Mouse (Mus musculus): Measurements from ENCODE around the gene Kcnk18. TPM values are rescaled to one million over a fixed set of nuclear protein-coding genes. Genes with fewer than 3 reads are reported as not detected.
A peak's percentile ranks its signal among the peaks of the same experiment; 100 is the strongest.

The Kcnk18 gene
- polyA plus RNA-seq, 1 experiment from 2014 or later, result not detected

DNA sequence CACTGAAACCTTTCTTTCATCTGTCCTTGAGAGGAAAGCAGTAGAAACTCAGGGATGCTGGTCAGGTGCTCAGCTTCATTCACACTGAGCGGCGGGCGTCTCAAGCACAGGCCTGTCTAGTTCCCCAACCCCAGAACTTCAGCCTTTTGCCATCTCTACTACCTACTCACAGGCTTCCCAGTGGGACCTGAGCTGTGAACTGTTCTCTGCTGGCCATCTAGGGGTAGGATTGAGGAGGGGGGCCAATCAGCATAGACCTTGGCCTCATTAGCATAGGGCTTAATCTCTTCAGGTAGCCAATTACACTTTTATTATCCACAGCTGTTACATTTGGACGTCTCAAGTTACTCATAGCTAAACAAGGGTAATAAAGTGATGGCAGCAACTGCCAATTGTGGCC lies 30.0 kb upstream of the Kcnk18 start:
- Histone ChIP-seq H3K4me3 (ENCODE audit: low read depth, low read length) (no peak overlapping the region), H3K27me3 (ENCODE audit: control insufficient read depth, insufficient read depth, low read length) (peaks cover 69% of the 10 kb centered on the region), H3K36me3 (ENCODE audit: control insufficient read depth, insufficient read depth, low read length) (no peaks in the 10 kb centered on the region), H3K4me1 (ENCODE audit: control insufficient read depth, insufficient read depth, low read length) (0 out of 2 replicates have a peak, but pooled peaks cover 2% of the 10 kb centered on the region), H3K9me3 (ENCODE audit: control insufficient read depth, low read length) (no peaks in the 10 kb centered on the region), H3K27ac (ENCODE audit: low read depth, low read length) (no peak overlapping the region), H3K4me2 (no peak overlapping the region), H3K9ac (ENCODE audit: low read length) (no peak overlapping the region)
- peak; percentile 86 for DNase-seq (ENCODE audit: low spot score, missing footprints)
- no peak for ATAC-seq (ENCODE audit: low FRiP score)
- 8% methylated on average over 4 of the region's 4 CpGs for WGBS

DNA sequence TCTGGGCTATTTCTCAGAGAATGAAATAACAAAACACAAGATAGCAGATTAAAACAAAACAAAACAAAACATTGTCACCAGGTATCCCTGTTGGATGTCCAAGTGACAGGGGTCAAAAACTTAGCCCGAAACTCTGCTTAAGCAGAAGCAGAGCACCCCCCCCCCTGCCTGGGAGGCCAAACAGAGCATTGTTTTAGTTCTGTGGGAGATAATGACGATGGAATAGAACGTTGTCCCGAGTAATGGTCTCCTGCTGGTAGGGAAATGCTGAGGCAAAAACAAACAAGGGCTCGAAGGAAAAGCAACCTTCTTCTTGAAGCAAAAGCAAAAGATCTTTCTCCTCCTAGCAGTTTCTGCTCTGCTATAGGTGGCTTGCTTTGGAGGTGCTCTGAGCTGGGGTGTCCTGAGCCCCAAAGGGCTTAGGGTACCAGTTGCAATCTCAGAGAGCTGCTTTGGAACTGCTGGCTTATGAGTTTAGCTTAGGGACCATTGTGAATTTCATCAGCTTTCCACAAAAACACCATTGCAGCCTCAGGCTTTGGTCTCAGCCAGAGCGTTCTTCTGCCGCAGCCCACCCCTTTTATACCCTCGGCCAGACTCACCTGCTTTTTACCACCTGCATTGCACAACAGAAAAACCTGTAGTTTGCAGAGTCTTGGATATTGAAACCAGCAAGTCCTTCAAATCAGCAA lies 28.4 kb upstream of the Kcnk18 start:
- H3K4me1 ChIP-seq (ENCODE audit: control insufficient read depth, insufficient read depth, low read length), result 0 out of 2 replicates have a peak, but pooled peaks cover 4% of the 10 kb centered on the region
- under 1% methylated on average over 8 of the region's 8 CpGs for WGBS
- no peak overlapping the region for H3K4me3 ChIP-seq (ENCODE audit: low read depth, low read length)
- no peaks in the 10 kb centered on the region for H3K36me3 ChIP-seq (ENCODE audit: control insufficient read depth, insufficient read depth, low read length)
- ATAC-seq (ENCODE audit: low FRiP score) (no peak), DNase-seq (ENCODE audit: low spot score, missing footprints) (peak; percentile 92)
- H3K27me3 ChIP-seq (ENCODE audit: control insufficient read depth, insufficient read depth, low read length), result peaks cover 80% of the 10 kb centered on the region
- no peak overlapping the region for H3K27ac ChIP-seq (ENCODE audit: low read depth, low read length)
- H3K9ac ChIP-seq (ENCODE audit: low read length), result no peak overlapping the region
- no peaks in the 10 kb centered on the region for H3K9me3 ChIP-seq (ENCODE audit: control insufficient read depth, low read length)
- H3K4me2 ChIP-seq, result no peak overlapping the region

DNA sequence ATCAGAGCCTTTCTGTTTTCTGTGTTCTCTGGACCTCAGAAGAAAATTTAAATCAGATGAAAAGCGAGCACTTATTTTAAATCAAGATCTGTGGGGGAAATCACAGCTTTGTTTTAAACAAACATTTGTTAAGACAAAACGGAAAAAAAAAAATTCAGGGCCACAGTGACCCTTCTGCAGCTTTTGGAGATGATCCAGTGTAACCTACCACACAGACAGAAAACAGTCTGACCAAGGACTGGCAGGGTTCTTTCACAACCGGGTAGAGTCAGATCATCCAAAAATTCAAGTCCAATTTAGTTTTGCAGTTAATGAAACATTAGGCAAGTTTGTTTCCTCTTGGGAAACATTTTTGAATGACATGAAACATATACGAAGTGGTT lies 27.9 kb upstream of the Kcnk18 start:
- Histone ChIP-seq H3K4me1 (ENCODE audit: control insufficient read depth, insufficient read depth, low read length) (0 out of 2 replicates have a peak, but pooled peaks cover 4% of the 10 kb centered on the region), H3K27me3 (ENCODE audit: control insufficient read depth, insufficient read depth, low read length) (peaks cover 84% of the 10 kb centered on the region), H3K9ac (ENCODE audit: low read length) (no peak overlapping the region), H3K27ac (ENCODE audit: low read depth, low read length) (no peak overlapping the region), H3K9me3 (ENCODE audit: control insufficient read depth, low read length) (no peaks in the 10 kb centered on the region), H3K4me2 (no peak overlapping the region), H3K4me3 (ENCODE audit: low read depth, low read length) (no peak overlapping the region), H3K36me3 (ENCODE audit: control insufficient read depth, insufficient read depth, low read length) (no peaks in the 10 kb centered on the region)
- DNase-seq (ENCODE audit: low spot score, missing footprints) (peak; percentile 87), ATAC-seq (ENCODE audit: low FRiP score) (no peak)
- 3% methylated on average over 4 of the region's 4 CpGs for WGBS

DNA sequence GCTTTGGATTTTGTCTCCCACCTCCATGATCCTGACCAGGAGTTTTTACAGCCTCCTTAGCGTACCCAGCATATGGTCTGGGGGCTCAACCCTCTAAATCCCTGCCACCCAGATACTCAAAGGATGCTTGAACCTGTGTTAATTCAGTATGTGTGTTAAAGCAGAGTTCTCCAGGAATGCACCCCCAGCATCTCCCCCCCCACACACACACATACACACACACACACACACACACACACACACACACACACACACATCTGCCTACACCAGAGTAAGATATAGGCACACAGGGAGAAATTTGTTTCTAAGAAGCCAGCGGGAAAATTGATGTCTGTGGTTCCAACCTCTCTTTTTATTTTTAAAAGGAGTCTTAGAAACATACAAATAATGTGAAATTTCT lies 26.5 kb upstream of the Kcnk18 start:
- Histone ChIP-seq H3K9me3 (ENCODE audit: control insufficient read depth, low read length) (no peaks in the 10 kb centered on the region), H3K36me3 (ENCODE audit: control insufficient read depth, insufficient read depth, low read length) (no peaks in the 10 kb centered on the region), H3K4me1 (ENCODE audit: control insufficient read depth, insufficient read depth, low read length) (0 out of 2 replicates have a peak, but pooled peaks cover 4% of the 10 kb centered on the region), H3K27ac (ENCODE audit: low read depth, low read length) (no peak overlapping the region), H3K4me3 (ENCODE audit: low read depth, low read length) (no peak overlapping the region), H3K9ac (ENCODE audit: low read length) (no peak overlapping the region), H3K27me3 (ENCODE audit: control insufficient read depth, insufficient read depth, low read length) (peaks cover 91% of the 10 kb centered on the region), H3K4me2 (no peak overlapping the region)
- 15% methylated on average over 2 of the region's 2 CpGs for WGBS
- no peak for ATAC-seq (ENCODE audit: low FRiP score)
- peak; percentile 92 for DNase-seq (ENCODE audit: low spot score, missing footprints)

DNA sequence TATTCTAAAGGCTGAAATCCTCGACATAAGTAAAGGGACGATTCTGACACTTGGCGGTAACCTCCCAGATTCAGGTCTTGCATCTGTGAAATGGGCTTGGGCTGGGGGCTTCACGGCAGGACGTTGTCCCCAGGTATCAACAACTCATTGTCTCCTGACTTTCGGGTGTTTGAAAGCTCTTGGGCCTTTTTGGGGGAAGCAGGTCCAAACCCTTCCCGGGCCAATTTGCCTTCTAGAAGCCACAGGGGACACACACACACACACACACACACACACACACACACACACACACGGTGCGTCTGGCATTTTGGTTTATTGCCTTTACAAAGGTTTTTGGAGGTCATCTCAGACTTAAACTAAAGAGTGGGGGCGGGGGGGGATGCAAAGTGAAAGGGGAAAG lies 25.6 kb upstream of the Kcnk18 start:
- H3K27ac ChIP-seq (ENCODE audit: low read depth, low read length), result no peak overlapping the region
- ATAC-seq (ENCODE audit: low FRiP score), result no peak
- H3K4me3 ChIP-seq (ENCODE audit: low read depth, low read length), result no peak overlapping the region
- no peaks in the 10 kb centered on the region for H3K9me3 ChIP-seq (ENCODE audit: control insufficient read depth, low read length)
- WGBS, result under 1% methylated on average over 10 of the region's 10 CpGs
- peaks cover 90% of the 10 kb centered on the region for H3K27me3 ChIP-seq (ENCODE audit: control insufficient read depth, insufficient read depth, low read length)
- H3K36me3 ChIP-seq (ENCODE audit: control insufficient read depth, insufficient read depth, low read length), result no peaks in the 10 kb centered on the region
- H3K9ac ChIP-seq (ENCODE audit: low read length), result no peak overlapping the region
- 0 out of 2 replicates have a peak, but pooled peaks cover 4% of the 10 kb centered on the region for H3K4me1 ChIP-seq (ENCODE audit: control insufficient read depth, insufficient read depth, low read length)
- H3K4me2 ChIP-seq, result no peak overlapping the region
- peak; percentile 91 for DNase-seq (ENCODE audit: low spot score, missing footprints)

DNA sequence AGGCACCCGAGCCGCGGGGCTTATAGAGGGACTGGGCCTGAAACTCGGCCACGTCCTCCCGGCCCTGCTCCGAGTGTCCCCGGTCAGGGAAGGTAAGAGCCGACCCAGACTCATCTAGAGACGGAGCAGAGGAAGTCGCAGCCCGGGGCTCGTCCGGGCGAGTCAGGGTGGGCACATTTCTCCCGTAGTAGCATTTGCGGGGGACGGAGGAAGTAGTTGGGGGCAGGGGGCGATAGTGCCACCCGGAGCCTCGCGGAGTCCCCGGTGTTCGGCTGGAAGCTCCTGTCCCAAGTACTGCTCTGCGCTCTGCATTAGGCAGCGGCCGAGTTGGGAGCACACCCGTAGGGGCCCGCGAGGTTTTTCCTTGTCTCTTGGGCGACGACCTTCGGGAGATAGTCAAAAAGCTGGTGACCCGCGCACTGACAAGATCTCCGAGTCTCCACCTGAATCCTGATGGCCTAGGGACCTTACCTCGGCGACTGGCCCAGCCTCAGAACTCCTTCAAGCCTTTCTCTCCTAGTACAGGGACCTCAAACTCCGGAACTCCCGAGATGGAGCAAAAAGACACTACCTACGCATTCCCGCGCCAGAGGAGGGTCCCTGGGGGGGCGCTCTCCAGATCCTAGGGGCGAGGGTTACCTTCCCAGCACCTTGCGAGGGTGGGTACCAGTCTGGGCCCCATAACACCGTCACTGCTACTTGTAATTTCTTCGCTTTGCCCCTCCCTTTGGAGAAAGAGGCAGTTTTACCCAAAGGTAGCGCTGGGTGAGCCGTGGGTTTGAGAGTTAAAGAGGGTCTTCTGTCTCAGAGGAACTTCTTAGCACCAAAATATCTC lies 24.8 kb upstream of the Kcnk18 start:
- DNase-seq (ENCODE audit: low spot score, missing footprints), result peak; percentile 96
- Histone ChIP-seq H3K4me3 (ENCODE audit: low read depth, low read length) (no peak overlapping the region), H3K27ac (ENCODE audit: low read depth, low read length) (no peak overlapping the region), H3K36me3 (ENCODE audit: control insufficient read depth, insufficient read depth, low read length) (no peaks in the 10 kb centered on the region), H3K9ac (ENCODE audit: low read length) (no peak overlapping the region), H3K4me1 (ENCODE audit: control insufficient read depth, insufficient read depth, low read length) (0 out of 2 replicates have a peak, but pooled peaks cover 4% of the 10 kb centered on the region), H3K4me2 (no peak overlapping the region), H3K27me3 (ENCODE audit: control insufficient read depth, insufficient read depth, low read length) (peaks cover 83% of the 10 kb centered on the region), H3K9me3 (ENCODE audit: control insufficient read depth, low read length) (0 out of 2 replicates have a peak, but pooled peaks cover under 1% of the 10 kb centered on the region)
- ATAC-seq (ENCODE audit: low FRiP score), result no peak
- under 1% methylated on average over 50 of the region's 50 CpGs for WGBS

DNA sequence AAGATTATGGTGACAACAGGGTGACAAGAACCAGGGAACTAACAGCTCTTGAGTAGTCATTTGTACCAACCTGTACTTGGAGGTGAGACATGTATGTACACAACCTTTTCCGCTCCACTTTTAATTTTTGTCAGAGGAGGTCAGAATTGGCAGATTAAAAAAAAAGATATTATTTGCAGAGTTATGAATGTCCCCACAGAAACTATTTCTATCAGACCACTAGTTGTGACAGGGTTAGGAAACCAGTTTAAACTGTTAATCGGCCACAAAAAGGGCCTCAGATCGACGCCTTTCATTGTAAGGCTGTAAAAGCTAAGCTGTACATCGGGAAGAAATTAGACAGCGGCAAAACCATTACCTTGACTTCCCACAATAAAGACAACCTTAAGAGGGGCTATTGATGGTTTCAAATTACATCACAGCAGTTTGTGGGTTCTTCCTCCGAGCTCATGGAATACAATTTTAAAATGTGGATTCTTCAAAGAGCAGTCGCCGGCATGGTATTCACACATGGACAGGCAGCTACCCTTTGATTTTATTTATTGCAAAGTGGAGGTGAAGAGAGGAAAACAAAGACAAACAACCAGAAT lies 23.7 kb upstream of the Kcnk18 start:
- WGBS, result 6% methylated on average over 9 of the region's 9 CpGs
- no peak overlapping the region for H3K27ac ChIP-seq (ENCODE audit: low read depth, low read length)
- H3K27me3 ChIP-seq (ENCODE audit: control insufficient read depth, insufficient read depth, low read length), result peaks cover 76% of the 10 kb centered on the region
- no peak overlapping the region for H3K4me2 ChIP-seq
- H3K9me3 ChIP-seq (ENCODE audit: control insufficient read depth, low read length), result 0 out of 2 replicates have a peak, but pooled peaks cover 6% of the 10 kb centered on the region
- peak; percentile 94 for DNase-seq (ENCODE audit: low spot score, missing footprints)
- H3K4me1 ChIP-seq (ENCODE audit: control insufficient read depth, insufficient read depth, low read length), result 0 out of 2 replicates have a peak, but pooled peaks cover 4% of the 10 kb centered on the region
- no peak for ATAC-seq (ENCODE audit: low FRiP score)
- H3K9ac ChIP-seq (ENCODE audit: low read length), result no peak overlapping the region
- H3K36me3 ChIP-seq (ENCODE audit: control insufficient read depth, insufficient read depth, low read length), result no peaks in the 10 kb centered on the region
- H3K4me3 ChIP-seq (ENCODE audit: low read depth, low read length), result no peak overlapping the region

DNA sequence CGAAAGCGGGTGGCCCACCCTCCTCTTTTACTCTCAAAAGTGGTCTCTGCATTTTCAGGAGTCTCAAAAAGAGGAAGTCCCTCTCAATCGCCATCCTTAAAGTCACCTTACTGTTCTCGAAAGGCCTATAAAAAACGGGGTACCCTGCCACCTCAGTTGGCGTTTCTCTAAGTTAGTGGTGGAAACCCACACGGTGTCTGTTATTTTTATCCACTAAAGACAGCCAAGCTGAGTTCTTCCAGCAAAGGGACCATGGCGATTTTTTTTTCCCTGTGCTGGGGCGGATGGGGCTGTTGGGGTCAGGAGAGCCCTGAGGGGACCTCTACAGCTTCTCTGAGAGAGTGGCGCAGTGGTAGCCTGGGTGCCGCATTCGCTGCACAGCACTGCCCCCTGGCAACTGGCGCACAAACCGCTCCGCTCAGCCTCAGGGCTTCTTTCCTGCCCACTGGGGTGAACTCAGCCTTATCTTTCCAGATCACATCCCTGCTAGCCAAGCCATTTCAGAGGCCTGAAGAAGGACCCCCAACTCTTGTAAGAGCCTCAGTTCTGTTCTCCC lies 22.8 kb upstream of the Kcnk18 start:
- H3K4me2 ChIP-seq, result no peak overlapping the region

More for the DNA sequence above, 22.8 kb upstream of the Kcnk18 start:
- H3K9me3 ChIP-seq (ENCODE audit: control insufficient read depth, low read length), result peaks cover 8% of the 10 kb centered on the region; the same call in 1 of the 2 replicates
- no peaks in the 10 kb centered on the region for H3K36me3 ChIP-seq (ENCODE audit: control insufficient read depth, insufficient read depth, low read length)
- no peak overlapping the region for H3K4me3 ChIP-seq (ENCODE audit: low read depth, low read length)
- H3K27me3 ChIP-seq (ENCODE audit: control insufficient read depth, insufficient read depth, low read length), result peaks cover 67% of the 10 kb centered on the region
- WGBS, result 3% methylated on average over 15 of the region's 15 CpGs
- 0 out of 2 replicates have a peak, but pooled peaks cover 4% of the 10 kb centered on the region for H3K4me1 ChIP-seq (ENCODE audit: control insufficient read depth, insufficient read depth, low read length)
- H3K27ac ChIP-seq (ENCODE audit: low read depth, low read length), result no peak overlapping the region
- DNase-seq (ENCODE audit: low spot score, missing footprints) (peak; percentile 93), ATAC-seq (ENCODE audit: low FRiP score) (peak; percentile 80; the same call in 1 of the 2 replicates)
- H3K9ac ChIP-seq (ENCODE audit: low read length), result no peak overlapping the region

All from midbrain, embryonic 11.5 days (tissue).